12 mouse cellular contexts compared by ENCODE assay signal in genomic region chr2:44017405-44018026, GRCm38 (mm10).
DNase-seq lines count a peak whose midpoint lies in the region; ATAC-seq lines count a peak whose summit lies in the region.
"Had no signal": no experiment of that assay in that cellular context is flagged by ENCODE, and none has a peak within 500 bp of the region (broad histone marks: within the 10 kb centered on the region; RNA-seq: fewer than 3 reads in every experiment).

No protein-coding gene starts in this region.

- H3K4me2 ChIP-seq in neural tube, embryonic 12.5 days (replicated peaks), result no peak overlapping the region
- no peak overlapping the region for H3K4me2 ChIP-seq in forebrain, embryonic 13.5 days
- no peak overlapping the region; the same call in 1 of the 2 replicates for H3K4me2 ChIP-seq in midbrain, embryonic 13.5 days (replicated peaks)
- H3K4me2 ChIP-seq: embryonic facial prominence, embryonic 13.5 days had no signal

- no peak for DNase-seq in neural tube, embryonic 10.5 days (ENCODE audit: extremely low spot score, low spot score)
- DNase-seq in lung, postnatal 14 days, result no peak
- DNase-seq in natural killer cell, adult 2 months (ENCODE audit: low spot score in 2 of 2), result no peak
- DNase-seq in left cerebral cortex, postnatal 10 days (ENCODE audit: extremely low spot score in 1 of 2, low spot score in 2 of 2), result no peak
- no peak for DNase-seq in c-Kit-positive CD71-positive TER-119-positive erythroid progenitor cells, embryonic 14.5 days (ENCODE audit: low spot score)
- DNase-seq: layer of hippocampus, adult 9-11 months; lung, postnatal 10 days had no signal

- intact Hi-C loops in left cerebral cortex, postnatal 10 days (cut with DNase I), result no loop called here

- H3K36me3 ChIP-seq in neural tube, embryonic 12.5 days, result no peaks in the 10 kb centered on the region
- H3K36me3 ChIP-seq in forebrain, embryonic 13.5 days (ENCODE audit: poor library complexity, severe bottlenecking), result no peaks in the 10 kb centered on the region
- H3K36me3 ChIP-seq in midbrain, embryonic 13.5 days, result no peaks in the 10 kb centered on the region
- H3K36me3 ChIP-seq: embryonic facial prominence, embryonic 13.5 days had no signal

- 69% methylated on average over 14 of the region's 14 CpGs for WGBS in neural tube, embryonic 12.5 days
- 63% methylated on average over 14 of the region's 14 CpGs for WGBS in forebrain, embryonic 13.5 days
- 55% methylated on average over 14 of the region's 14 CpGs for WGBS in midbrain, embryonic 13.5 days

- H3K9me3 ChIP-seq in neural tube, embryonic 12.5 days, result no peaks in the 10 kb centered on the region
- no peaks in the 10 kb centered on the region for H3K9me3 ChIP-seq in forebrain, embryonic 13.5 days (replicated peaks)
- H3K9me3 ChIP-seq in midbrain, embryonic 13.5 days, result no peaks in the 10 kb centered on the region
- H3K9me3 ChIP-seq: embryonic facial prominence, embryonic 13.5 days had no signal

- H3K27ac ChIP-seq in neural tube, embryonic 12.5 days, result no peak overlapping the region
- peak overlapping the region; percentile 67 for H3K27ac ChIP-seq in forebrain, embryonic 13.5 days
- H3K27ac ChIP-seq in midbrain, embryonic 13.5 days, result no peak overlapping the region
- H3K27ac ChIP-seq: embryonic facial prominence, embryonic 13.5 days had no signal

- H3K27me3 ChIP-seq in neural tube, embryonic 12.5 days (replicated peaks), result no peaks in the 10 kb centered on the region
- H3K27me3 ChIP-seq in forebrain, embryonic 13.5 days, result no peaks in the 10 kb centered on the region
- no peaks in the 10 kb centered on the region for H3K27me3 ChIP-seq in midbrain, embryonic 13.5 days
- H3K27me3 ChIP-seq: embryonic facial prominence, embryonic 13.5 days had no signal

- H3K4me1 ChIP-seq in neural tube, embryonic 12.5 days, result no peaks in the 10 kb centered on the region; the same call in 1 of the 2 replicates
- H3K4me1 ChIP-seq in forebrain, embryonic 13.5 days, result no peaks in the 10 kb centered on the region
- H3K4me1 ChIP-seq in midbrain, embryonic 13.5 days (replicated peaks), result peaks cover 12% of the 10 kb centered on the region
- H3K4me1 ChIP-seq: embryonic facial prominence, embryonic 13.5 days had no signal

- no peak overlapping the region for H3K4me3 ChIP-seq in neural tube, embryonic 12.5 days
- no peak overlapping the region for H3K4me3 ChIP-seq in forebrain, embryonic 13.5 days
- no peak overlapping the region for H3K4me3 ChIP-seq in midbrain, embryonic 13.5 days (replicated peaks)
- H3K4me3 ChIP-seq: embryonic facial prominence, embryonic 13.5 days had no signal

- ATAC-seq in neural tube, embryonic 12.5 days (ENCODE audit: low FRiP score, low read depth), result peak; percentile 87
- peak; percentile 79; the same call in 1 of the 2 replicates for ATAC-seq in forebrain, embryonic 13.5 days
- ATAC-seq in midbrain, embryonic 13.5 days, result peak; percentile 89
- ATAC-seq: CD4-positive, CD25-positive, alpha-beta regulatory T cell, adult 4 months had no signal

- no peak overlapping the region for H3K9ac ChIP-seq in neural tube, embryonic 12.5 days
- no peak overlapping the region for H3K9ac ChIP-seq in forebrain, embryonic 13.5 days
- no peak overlapping the region for H3K9ac ChIP-seq in midbrain, embryonic 13.5 days (replicated peaks)
- H3K9ac ChIP-seq: embryonic facial prominence, embryonic 13.5 days had no signal
